Mouse (Mus musculus): ENCODE measurements around the gene Zbtb48.

- TF ChIP-seq CTCF (IDR thresholded peaks at IDR 0.05; ENCODE audit: extremely low read depth, insufficient read length, insufficient replicate concordance, low read depth, low read length) (no peak), POLR2A (IDR thresholded peaks at IDR 0.05; ENCODE audit: low read depth, low read length) (no peak)
These were observed 25.4 kb downstream of the Zbtb48 start for GRCm38 (mm10) chr4:152002063-152002462.

Data from small intestine, adult 2 months (tissue).